Mouse (Mus musculus) cerebellum, adult 2 months (tissue): Measurements from ENCODE around the gene Aldh5a1.

Experiments used
- CTCF ChIP-seq: fragments of 200-500 bp; IDR thresholded peaks from 2 replicates; pipeline ENCODE4 v1.5.1; 2011; ENCODE audit warnings: low read depth, mild to moderate bottlenecking, control low read depth, low read length, moderate library complexity, borderline replicate concordance; ENCODE audit not compliant: insufficient read depth
- POLR2A ChIP-seq: fragments of 200-500 bp; IDR thresholded peaks from 2 replicates; pipeline ENCODE4 v1.6.1; 2011; ENCODE audit warnings: low read length, control low read depth, borderline replicate concordance; ENCODE audit not compliant: insufficient read depth

GRCm38 (mm10) chr13:24866430-24867402 is 70.7 kb downstream of the Aldh5a1 start:
- no peak for TF ChIP-seq CTCF
- TF ChIP-seq POLR2A = no peak
